8 mouse cellular contexts compared by ENCODE assay signal in the genomic region with DNA sequence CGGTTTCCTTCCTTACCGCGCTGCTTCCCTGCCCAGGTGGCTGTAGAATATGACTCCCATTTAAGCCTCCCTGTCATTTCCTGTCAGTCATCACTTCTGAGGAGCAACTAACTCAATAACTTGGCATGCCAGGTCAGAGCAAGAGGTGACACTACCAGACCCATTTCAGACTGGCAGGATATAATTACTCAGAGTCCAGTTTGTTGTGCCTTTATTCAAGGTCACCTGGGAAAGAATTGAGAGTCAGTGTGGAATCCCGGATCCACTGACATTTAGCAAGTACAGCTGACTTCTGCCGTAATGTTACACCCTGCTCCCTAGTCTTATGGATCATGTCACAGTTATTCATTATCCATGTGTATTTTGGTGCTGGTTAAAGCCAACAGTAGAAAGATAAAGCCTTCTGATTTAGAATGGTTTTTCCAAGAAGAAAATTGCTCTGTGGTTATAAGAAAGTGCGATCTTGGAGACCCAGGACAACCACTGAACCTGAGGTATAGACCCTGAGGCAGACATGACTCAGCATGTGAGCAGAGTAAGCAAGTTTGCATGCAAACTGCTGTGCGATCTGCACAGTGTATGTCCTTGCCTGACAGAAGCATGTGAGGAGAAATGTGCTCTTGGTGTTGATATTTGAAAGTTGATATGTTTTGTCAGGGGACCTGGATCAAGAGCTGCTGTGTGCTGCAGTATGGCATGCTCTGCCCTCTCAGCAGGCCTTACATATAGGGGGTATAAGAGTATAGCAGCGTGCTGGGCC. TPM values are rescaled to one million over a fixed set of nuclear protein-coding genes. Genes with fewer than 3 reads are reported as not detected.
DNase-seq lines count a peak whose midpoint lies in the region; ATAC-seq and TF ChIP-seq lines count a peak whose summit lies in the region.

No protein-coding gene starts in this region.

- peak overlapping the region; percentile 72; the same call in 1 of the 2 replicates for H3K4me3 ChIP-seq in embryonic facial prominence, embryonic 12.5 days
- H3K4me3 ChIP-seq in kidney, embryonic 14.5 days (ENCODE audit: low read length): peak overlapping the region; percentile 57; the same call in 1 of the 2 replicates
- H3K4me3 ChIP-seq in midbrain, postnatal 0 days (ENCODE audit: low read depth, low read length): peak overlapping the region; percentile 4

- H3K27me3 ChIP-seq in embryonic facial prominence, embryonic 12.5 days: no peaks in the 10 kb centered on the region
- H3K27me3 ChIP-seq in kidney, embryonic 14.5 days (ENCODE audit: control insufficient read depth, insufficient read depth, low read length): no peaks in the 10 kb centered on the region
- H3K27me3 ChIP-seq in midbrain, postnatal 0 days (ENCODE audit: insufficient read depth, low read length): no peaks in the 10 kb centered on the region

- H3K27ac ChIP-seq in embryonic facial prominence, embryonic 12.5 days: no peak overlapping the region
- no peak overlapping the region for H3K27ac ChIP-seq in kidney, embryonic 14.5 days (ENCODE audit: low read depth, low read length)
- no peak overlapping the region for H3K27ac ChIP-seq in midbrain, postnatal 0 days (ENCODE audit: low read depth, low read length)

- peaks cover 19% of the 10 kb centered on the region for H3K4me1 ChIP-seq in embryonic facial prominence, embryonic 12.5 days
- peaks cover 7% of the 10 kb centered on the region for H3K4me1 ChIP-seq in kidney, embryonic 14.5 days (ENCODE audit: control insufficient read depth, insufficient read depth, low read length)
- peaks cover 11% of the 10 kb centered on the region; the same call in 1 of the 2 replicates for H3K4me1 ChIP-seq in midbrain, postnatal 0 days (ENCODE audit: insufficient read depth, low read length)

- peak overlapping the region; percentile 58 for H3K4me2 ChIP-seq in embryonic facial prominence, embryonic 12.5 days (replicated peaks)
- H3K4me2 ChIP-seq in kidney, embryonic 14.5 days (replicated peaks; ENCODE audit: low read depth, low read length): peak overlapping the region; percentile 76
- H3K4me2 ChIP-seq in midbrain, postnatal 0 days (ENCODE audit: low read depth, low read length, poor library complexity, severe bottlenecking): peak overlapping the region; percentile 77

- no peak for TF ChIP-seq CTCF in midbrain, postnatal 0 days (IDR thresholded peaks at IDR 0.05)

- no peak for ATAC-seq in embryonic facial prominence, embryonic 12.5 days (ENCODE audit: insufficient number of reproducible peaks, insufficient read depth, low FRiP score, low TSS enrichment)
- no peak for ATAC-seq in kidney, embryonic 14.5 days (ENCODE audit: low FRiP score, low TSS enrichment)
- ATAC-seq in midbrain, postnatal 0 days (ENCODE audit: low FRiP score): no peak

- no peaks in the 10 kb centered on the region for H3K9me3 ChIP-seq in embryonic facial prominence, embryonic 12.5 days
- H3K9me3 ChIP-seq in kidney, embryonic 14.5 days (ENCODE audit: control insufficient read depth, low read length): no peaks in the 10 kb centered on the region
- no peaks in the 10 kb centered on the region for H3K9me3 ChIP-seq in midbrain, postnatal 0 days (ENCODE audit: low read length)

- peak; percentile 45 for DNase-seq in adrenal gland, adult 2 months
- DNase-seq in adrenal gland, adult 18-20 months (ENCODE audit: low spot score in 2 of 2): no peak
- peak; percentile 24 for DNase-seq in 3134 (ENCODE audit: extremely low read depth, insufficient read length, low spot score)
- DNase-seq in midbrain, postnatal 0 days (ENCODE audit: low spot score): no peak
- no peak for DNase-seq in layer of hippocampus, postnatal 36 days
- DNase-seq in cerebellum, postnatal 25 days: no peak

- 39% methylated on average over 8 of the region's 8 CpGs for WGBS in embryonic facial prominence, embryonic 12.5 days
- 53% methylated on average over 8 of the region's 8 CpGs for WGBS in kidney, embryonic 14.5 days
- 62% methylated on average over 8 of the region's 8 CpGs for WGBS in midbrain, postnatal 0 days

- no peaks in the 10 kb centered on the region for H3K36me3 ChIP-seq in embryonic facial prominence, embryonic 12.5 days
- H3K36me3 ChIP-seq in kidney, embryonic 14.5 days (ENCODE audit: control insufficient read depth, insufficient read depth, low read length): no peaks in the 10 kb centered on the region
- no peaks in the 10 kb centered on the region for H3K36me3 ChIP-seq in midbrain, postnatal 0 days (ENCODE audit: insufficient read depth, low read length)

- H3K9ac ChIP-seq in embryonic facial prominence, embryonic 12.5 days: no peak overlapping the region
- no peak overlapping the region for H3K9ac ChIP-seq in kidney, embryonic 14.5 days (ENCODE audit: low read depth, low read length)
- H3K9ac ChIP-seq in midbrain, postnatal 0 days (replicated peaks; ENCODE audit: low read length, poor library complexity, severe bottlenecking): peak overlapping the region; percentile 3; the same call in 1 of the 2 replicates

RNA-seq across cellular contexts. Expression of gene Slc19a2, which starts 1.7 kb away (rescaled TPM):
- total RNA-seq in adrenal gland, adult 2 months (2021): 10 to 100 TPM; 22.1 to 27.8 TPM
- 26.1 and 31.8 TPM in 2 replicates for polyA plus RNA-seq in adrenal gland, adult 2 months (2012; rRNA removed)
- total RNA-seq in adrenal gland, adult 18-20 months (2021): 10 to 100 TPM; 17.0 to 30.0 TPM
- polyA plus RNA-seq in embryonic facial prominence, embryonic 12.5 days (2016; fragmentation: Nextera tagmentation; extraction: Ambion mirVana): 10.1 and 11.7 TPM in 2 replicates
- polyA plus RNA-seq in kidney, embryonic 14.5 days (2014; fragmentation: Nextera tagmentation; extraction: Ambion mirVana): 6.6 and 12.0 TPM in 2 replicates
- total RNA-seq in midbrain, postnatal 0 days (2014; rRNA removed): 17.0 and 20.2 TPM in 2 replicates
- polyA plus RNA-seq in midbrain, postnatal 0 days (2015; fragmentation: Nextera tagmentation; extraction: Ambion mirVana): 7.4 and 8.4 TPM in 2 replicates
- 10 to 100 TPM; 12.8 to 15.6 TPM for total RNA-seq in layer of hippocampus, postnatal 36 days (2021)

RNA-seq across cellular contexts. Expression of gene Ccdc181, which starts 24.8 kb away (rescaled TPM):
- total RNA-seq in adrenal gland, adult 2 months (2021): 10 to 100 TPM in 1 of 2 experiments, 1 to 10 TPM in 1; 7.7 to 12.3 TPM
- 1.6 and 1.7 TPM in 2 replicates for polyA plus RNA-seq in adrenal gland, adult 2 months (2012; rRNA removed)
- 1 to 10 TPM; 6.7 to 6.9 TPM for total RNA-seq in adrenal gland, adult 18-20 months (2021)
- 7.4 and 8.3 TPM in 2 replicates for polyA plus RNA-seq in embryonic facial prominence, embryonic 12.5 days (2016; fragmentation: Nextera tagmentation; extraction: Ambion mirVana)
- polyA plus RNA-seq in kidney, embryonic 14.5 days (2014; fragmentation: Nextera tagmentation; extraction: Ambion mirVana): 10.2 and 11.3 TPM in 2 replicates
- 12.6 and 20.9 TPM in 2 replicates for total RNA-seq in midbrain, postnatal 0 days (2014; rRNA removed)
- polyA plus RNA-seq in midbrain, postnatal 0 days (2015; fragmentation: Nextera tagmentation; extraction: Ambion mirVana): 27.2 and 29.0 TPM in 2 replicates
- total RNA-seq in layer of hippocampus, postnatal 36 days (2021): 10 to 100 TPM; 21.1 to 21.8 TPM

RNA-seq across cellular contexts. Expression of gene Nme7, which starts 53.4 kb away (rescaled TPM):
- 10 to 100 TPM; 14.0 to 21.0 TPM for total RNA-seq in adrenal gland, adult 2 months (2021)
- 9.2 and 11.7 TPM in 2 replicates for polyA plus RNA-seq in adrenal gland, adult 2 months (2012; rRNA removed)
- 10 to 100 TPM; 11.4 to 11.9 TPM for total RNA-seq in adrenal gland, adult 18-20 months (2021)
- polyA plus RNA-seq in embryonic facial prominence, embryonic 12.5 days (2016; fragmentation: Nextera tagmentation; extraction: Ambion mirVana): 36.5 and 41.0 TPM in 2 replicates
- polyA plus RNA-seq in kidney, embryonic 14.5 days (2014; fragmentation: Nextera tagmentation; extraction: Ambion mirVana): 47.9 and 50.7 TPM in 2 replicates
- total RNA-seq in midbrain, postnatal 0 days (2014; rRNA removed): 17.6 and 18.5 TPM in 2 replicates
- polyA plus RNA-seq in midbrain, postnatal 0 days (2015; fragmentation: Nextera tagmentation; extraction: Ambion mirVana): 25.8 and 27.5 TPM in 2 replicates
- total RNA-seq in layer of hippocampus, postnatal 36 days (2021): 10 to 100 TPM; 24.6 to 26.1 TPM

RNA-seq across cellular contexts. Expression of gene Blzf1, which starts 56.7 kb away (rescaled TPM):
- 10 to 100 TPM; 23.4 to 31.7 TPM for total RNA-seq in adrenal gland, adult 2 months (2021)
- 0.97 and 0.98 TPM in 2 replicates for polyA plus RNA-seq in adrenal gland, adult 2 months (2012; rRNA removed)
- total RNA-seq in adrenal gland, adult 18-20 months (2021): 10 to 100 TPM; 23.1 to 26.9 TPM
- 28.7 and 29.5 TPM in 2 replicates for polyA plus RNA-seq in embryonic facial prominence, embryonic 12.5 days (2016; fragmentation: Nextera tagmentation; extraction: Ambion mirVana)
- 23.9 and 25.4 TPM in 2 replicates for polyA plus RNA-seq in kidney, embryonic 14.5 days (2014; fragmentation: Nextera tagmentation; extraction: Ambion mirVana)
- total RNA-seq in midbrain, postnatal 0 days (2014; rRNA removed): 12.1 and 16.7 TPM in 2 replicates
- 22.5 and 23.0 TPM in 2 replicates for polyA plus RNA-seq in midbrain, postnatal 0 days (2015; fragmentation: Nextera tagmentation; extraction: Ambion mirVana)
- total RNA-seq in layer of hippocampus, postnatal 36 days (2021): 10 to 100 TPM; 23.0 to 23.4 TPM

Comparison
In these comparisons a context has a peak if more than half of its experiments do, and no peak if none do; other contexts are left out.
1. DNase-seq: peak in adrenal gland, adult 2 months (single experiment) and 3134 (single experiment); none in adrenal gland, adult 18-20 months (0 of 2), midbrain, postnatal 0 days (single experiment), layer of hippocampus, postnatal 36 days (0 of 2) and cerebellum, postnatal 25 days (0 of 2).
2. H3K4me3 ChIP-seq: peak in every context shown above with its lines; median percentile 72 in embryonic facial prominence, embryonic 12.5 days; 57 in kidney, embryonic 14.5 days; 4 in midbrain, postnatal 0 days.
3. Peak in every context shown above with its lines, with median percentiles within 50 percentile points of each other: H3K4me2 ChIP-seq.